Mouse (Mus musculus) heart, adult 11 months (tissue): ENCODE results near the gene Sys1.

ENCODE experiments used
- DNase-seq: peaks from one replicate; pipeline ENCODE4 v3.0.0; 2022

The Sys1 gene

GRCm38 (mm10) chr2:164453887-164454500, 2.8 kb upstream of the Sys1 start:
- DNase-seq, result no peak

GRCm38 (mm10) chr2:164454846-164455245, 1.9 kb upstream of the Sys1 start:
- DNase-seq, result peak; percentile 99

- DNase-seq, result peak; percentile 98
Observed at GRCm38 (mm10) chr2:164455421-164456190, 1.2 kb upstream of the Sys1 start.

GRCm38 (mm10) chr2:164456413-164456812, 351 bp upstream of the Sys1 start:
- no peak for DNase-seq

GRCm38 (mm10) chr2:164457942-164458341, 1.2 kb downstream of the Sys1 start:
- DNase-seq, result no peak

GRCm38 (mm10) chr2:164458535-164458934, 1.8 kb downstream of the Sys1 start:
- DNase-seq, result peak; percentile 94

- peak; percentile 100 for DNase-seq
Observed at GRCm38 (mm10) chr2:164460745-164461551, 4.2 kb downstream of the Sys1 start, which contains the start of gene Gm20458. Gene Gm20458 (plus strand): TSS chr2:164460967.

GRCm38 (mm10) chr2:164465161-164465560, 8.4 kb downstream of the Sys1 start:
- DNase-seq, result peak; percentile 82

GRCm38 (mm10) chr2:164466787-164467186, 10.0 kb downstream of the Sys1 start:
- DNase-seq, result no peak

GRCm38 (mm10) chr2:164470254-164470653, 13.5 kb downstream of the Sys1 start:
- DNase-seq, result peak; percentile 90

- DNase-seq, result no peak
Observed at GRCm38 (mm10) chr2:164473624-164474023, 16.9 kb downstream of the Sys1 start, which contains the start of gene Trp53tg5. Gene Trp53tg5 (minus strand): TSS chr2:164473724.

GRCm38 (mm10) chr2:164485681-164486257, 29.0 kb downstream of the Sys1 start, which contains the start of gene Dbndd2:
Gene Dbndd2 (plus strand): TSS chr2:164486106.
- peak; percentile 97 for DNase-seq

- peak; percentile 99 for DNase-seq
Observed at GRCm38 (mm10) chr2:164486258-164487114, 29.7 kb downstream of the Sys1 start.

- DNase-seq, result peak; percentile 97
Observed at GRCm38 (mm10) chr2:164487115-164487527, 30.4 kb downstream of the Sys1 start.

GRCm38 (mm10) chr2:164487812-164488211, 31.0 kb downstream of the Sys1 start:
- peak; percentile 87 for DNase-seq

- DNase-seq, result no peak
Observed at GRCm38 (mm10) chr2:164494126-164494525, 37.4 kb downstream of the Sys1 start.

GRCm38 (mm10) chr2:164496331-164496730, 39.6 kb downstream of the Sys1 start:
- no peak for DNase-seq

GRCm38 (mm10) chr2:164496847-164497690, 40.3 kb downstream of the Sys1 start, which contains the start of gene Pigt:
Gene Pigt (plus strand): TSS chr2:164497520.
- peak; percentile 99 for DNase-seq

- no peak for DNase-seq
Observed at GRCm38 (mm10) chr2:164497691-164498268, 41.0 kb downstream of the Sys1 start.

- no peak for DNase-seq
Observed at GRCm38 (mm10) chr2:164499317-164499716, 42.6 kb downstream of the Sys1 start.
